Mouse (Mus musculus) hindbrain, embryonic 10.5 days (tissue): ENCODE results near the gene Pank2. TPM values are rescaled to one million over a fixed set of nuclear protein-coding genes. Genes with fewer than 3 reads are reported as not detected.
A peak's percentile ranks its signal among the peaks of the same experiment; 100 is the strongest.
"Not testable (repeated sequence)": the region's sequence is repeated elsewhere in the genome, so short reads cannot be mapped to it uniquely, and the experiment has no call there.

ENCODE experiments used
- DNase-seq: peaks from one replicate; pipeline ENCODE4 v3.0.0-alpha.2; 2017; ENCODE audit warnings: low spot score
- H3K27ac ChIP-seq: fragments of 300-500 bp; sonication (generic); 2 replicates; pipeline ENCODE4 v1.5.1; 2016; ENCODE audit warnings: mild to moderate bottlenecking, moderate library complexity
- H3K27me3 ChIP-seq: fragments of 300-500 bp; sonication (generic); 2 replicates; pipeline ENCODE4 v1.6.1; 2016; ENCODE audit warnings: mild to moderate bottlenecking; ENCODE audit not compliant: poor library complexity, insufficient read depth, severe bottlenecking
- H3K36me3 ChIP-seq: fragments of 300-500 bp; sonication (generic); 2 replicates; pipeline ENCODE4 v1.6.1; 2016; ENCODE audit warnings: mild to moderate bottlenecking, moderate library complexity
- H3K4me1 ChIP-seq: fragments of 300-500 bp; sonication (generic); replicated peaks from 2 replicates; pipeline ENCODE4 v1.6.1; 2016; ENCODE audit warnings: mild to moderate bottlenecking
- H3K4me3 ChIP-seq: fragments of 300-500 bp; sonication (generic); 2 replicates; pipeline ENCODE4 v1.5.1; 2016; ENCODE audit warnings: mild to moderate bottlenecking, moderate library complexity
- H3K9me3 ChIP-seq: fragments of 300-500 bp; sonication (generic); 2 replicates; pipeline ENCODE4 v1.6.1; 2016; ENCODE audit warnings: mild to moderate bottlenecking, moderate library complexity
- WGBS: fragments of 180-500 bp; shearing (Covaris S2); methylation state at CpG from one replicate; pipeline ENCODE4 v1.1.7; 2016; 5-methylcytosine and 5-hydroxymethylcytosine counted together
- polyA plus RNA-seq: library from polyadenylated mRNA; unstranded; fragments of >200 nt; fragmentation: Nextera tagmentation; extraction: Ambion mirVana; gene quantifications from 2 replicates; pipeline ENCODE4 v1.2.1, GENCODE M21; 2016

Gene Pank2
- 44.9 and 46.8 TPM in 2 replicates for polyA plus RNA-seq

GRCm38 (mm10) chr2:131262213-131262672, at the start of gene Pank2:
TSS of gene Pank2 (plus strand) at chr2:131262495.
- WGBS, result under 1% methylated on average over 49 of the region's 49 CpGs
- Histone ChIP-seq H3K27ac (peak within 1 kb of the TSS; percentile 99), H3K4me3 (peak within 1 kb of the TSS; percentile 89), H3K36me3 (0 out of 2 replicates have a peak, but pooled peaks cover 4% of the 10 kb centered on the region), H3K27me3 (no peaks in the 10 kb centered on the region), H3K4me1 (peaks cover 38% of the 10 kb centered on the region), H3K9me3 (no peaks in the 10 kb centered on the region)
- DNase-seq, result peak; percentile 98

GRCm38 (mm10) chr2:131213773-131214172, 48.5 kb upstream of the Pank2 start:
- Histone ChIP-seq H3K27me3 (no peaks in the 10 kb centered on the region), H3K4me1 (peaks cover 28% of the 10 kb centered on the region), H3K27ac (peak overlapping the region; percentile 59; the same call in 1 of the 2 replicates), H3K4me3 (no peak overlapping the region), H3K9me3 (no peaks in the 10 kb centered on the region), H3K36me3 (peaks cover 28% of the 10 kb centered on the region)
- WGBS, result 88% methylated on average over 7 of the region's 7 CpGs
- DNase-seq, result no peak

DNA sequence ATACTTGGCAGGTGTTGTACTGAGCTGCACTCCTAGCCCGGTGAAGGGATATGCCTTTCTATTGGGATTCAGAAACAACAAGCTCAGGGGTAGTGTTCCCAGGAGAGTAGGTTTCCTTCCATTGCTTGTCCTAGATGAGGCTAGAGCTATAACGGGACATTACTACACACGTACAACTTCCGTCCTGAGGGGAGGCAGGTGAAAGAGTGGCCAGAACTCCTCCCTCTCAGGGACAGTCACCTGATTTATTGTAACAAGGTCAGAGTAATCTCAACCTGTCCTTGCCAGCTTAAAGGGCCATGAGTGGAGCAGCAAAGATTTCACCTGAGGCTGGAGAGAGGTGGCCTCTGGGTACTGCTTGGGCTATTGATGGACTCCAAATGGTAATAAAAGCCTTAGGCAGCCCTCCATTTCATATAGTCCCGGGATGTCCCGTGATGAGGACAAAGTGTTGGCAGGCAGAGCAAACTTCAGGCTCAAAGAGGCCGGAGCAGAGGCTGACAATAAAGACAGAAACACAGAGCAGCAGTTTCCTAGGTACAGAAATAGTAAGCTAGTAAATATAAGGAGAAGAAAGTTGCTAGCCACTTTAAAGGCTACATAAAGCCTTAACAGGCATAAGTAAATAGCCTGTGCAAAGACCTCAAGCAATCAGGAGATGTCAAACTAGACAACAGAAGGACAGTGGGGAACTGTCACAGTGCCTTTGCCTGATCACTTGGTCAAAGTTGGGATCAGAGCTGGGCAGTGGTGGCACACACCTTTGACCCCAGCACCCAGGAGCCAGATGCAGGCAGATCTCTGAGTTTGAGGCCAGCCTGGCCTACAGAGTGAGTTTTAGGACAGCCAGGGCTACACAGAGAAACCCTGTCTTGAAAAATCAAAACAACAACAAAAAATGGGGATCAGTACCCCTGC, 46.1 kb upstream of the Pank2 start:
- no peaks in the 10 kb centered on the region for H3K9me3 ChIP-seq
- H3K27ac ChIP-seq, result no peak overlapping the region
- H3K4me3 ChIP-seq, result no peak overlapping the region
- H3K27me3 ChIP-seq, result no peaks in the 10 kb centered on the region
- peaks cover 28% of the 10 kb centered on the region for H3K36me3 ChIP-seq
- peaks cover 9% of the 10 kb centered on the region for H3K4me1 ChIP-seq
- no peak for DNase-seq
- 92% methylated on average over 7 of the region's 7 CpGs for WGBS

GRCm38 (mm10) chr2:131220030-131220429, 42.3 kb upstream of the Pank2 start:
- H3K4me3 ChIP-seq, result no peak overlapping the region
- no peaks in the 10 kb centered on the region for H3K9me3 ChIP-seq
- WGBS, result 81% methylated on average over 4 of the region's 4 CpGs
- peaks cover 4% of the 10 kb centered on the region; the same call in 1 of the 2 replicates for H3K4me1 ChIP-seq
- no peak for DNase-seq
- no peaks in the 10 kb centered on the region for H3K36me3 ChIP-seq
- no peaks in the 10 kb centered on the region for H3K27me3 ChIP-seq
- H3K27ac ChIP-seq, result no peak overlapping the region

GRCm38 (mm10) chr2:131221853-131222515, 40.3 kb upstream of the Pank2 start:
- Histone ChIP-seq H3K36me3 (no peaks in the 10 kb centered on the region), H3K4me3 (no peak overlapping the region), H3K27ac (no peak overlapping the region), H3K4me1 (peaks cover 4% of the 10 kb centered on the region; the same call in 1 of the 2 replicates), H3K27me3 (no peaks in the 10 kb centered on the region), H3K9me3 (no peaks in the 10 kb centered on the region)
- 74% methylated on average over 3 of the region's 3 CpGs for WGBS
- no peak for DNase-seq

DNA sequence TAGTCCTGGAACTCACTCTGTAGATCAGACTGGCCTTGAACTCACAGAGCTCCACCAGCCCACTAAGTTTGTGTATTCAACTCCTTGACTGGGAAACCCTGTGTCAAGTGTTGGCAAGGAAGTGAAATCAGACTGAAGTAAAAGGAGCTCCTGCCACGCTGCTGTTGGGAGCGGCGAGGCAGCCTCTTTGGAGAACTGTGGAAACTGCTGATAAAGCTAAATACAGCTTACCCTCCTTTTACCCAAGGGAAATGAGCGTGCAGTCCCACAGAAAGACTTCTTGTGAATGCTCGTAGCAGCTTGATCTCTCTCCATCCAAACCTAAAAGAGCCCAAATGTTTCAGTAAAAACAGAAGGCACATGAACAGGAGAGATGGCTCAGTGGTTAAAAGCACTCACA, 39.7 kb upstream of the Pank2 start:
- WGBS, result 65% methylated on average over 5 of the region's 5 CpGs
- Histone ChIP-seq H3K27ac (0 out of 2 replicates have a peak overlapping the region, but pooled peaks have one; percentile 29), H3K4me3 (no peak overlapping the region), H3K9me3 (no peaks in the 10 kb centered on the region), H3K27me3 (no peaks in the 10 kb centered on the region), H3K4me1 (peaks cover 4% of the 10 kb centered on the region; the same call in 1 of the 2 replicates), H3K36me3 (no peaks in the 10 kb centered on the region)
- no peak for DNase-seq

DNA sequence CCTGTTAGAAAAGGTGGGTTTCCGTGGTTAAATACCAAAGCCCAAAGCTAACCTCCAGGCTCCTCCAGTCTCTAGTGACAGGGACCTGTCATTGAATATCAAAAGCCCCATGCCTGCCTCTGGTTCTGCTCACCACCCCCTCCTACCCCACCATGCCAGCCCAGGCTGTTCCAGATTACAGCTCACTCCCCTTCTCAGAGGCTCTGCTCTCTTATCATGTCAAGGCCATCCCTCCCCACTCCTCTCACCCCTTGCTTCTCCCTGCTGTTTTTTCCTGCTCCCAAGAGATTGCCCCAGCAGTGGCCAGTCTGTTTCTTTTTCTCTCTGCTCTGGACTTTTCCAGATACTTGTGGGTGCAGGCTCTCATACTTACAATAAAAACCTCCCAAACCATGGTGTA, 38.7 kb upstream of the Pank2 start:
- Histone ChIP-seq H3K27ac (no peak overlapping the region), H3K4me3 (no peak overlapping the region), H3K9me3 (no peaks in the 10 kb centered on the region), H3K36me3 (no peaks in the 10 kb centered on the region), H3K4me1 (peaks cover 4% of the 10 kb centered on the region; the same call in 1 of the 2 replicates), H3K27me3 (no peaks in the 10 kb centered on the region)
- WGBS, result 74% methylated on average over 1 of the region's 1 CpGs
- no peak for DNase-seq

DNA sequence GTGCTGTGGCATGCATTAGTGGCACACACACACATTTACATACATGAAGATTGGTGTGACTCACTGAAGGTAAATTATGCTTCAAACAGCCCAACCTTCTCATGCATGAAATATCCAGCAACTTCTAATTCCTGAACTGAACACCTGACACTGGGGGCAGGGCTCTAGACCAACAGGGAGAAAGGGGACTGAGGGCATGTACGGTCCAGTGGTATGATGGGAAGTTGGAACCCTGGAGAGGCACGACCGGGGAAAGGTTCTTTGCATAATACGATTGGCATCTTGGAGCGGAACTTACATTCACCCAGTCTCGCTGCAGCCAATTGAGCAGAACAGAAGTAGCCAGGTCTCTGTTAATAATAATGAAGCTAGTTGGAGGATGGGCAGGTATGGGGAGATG, 37.1 kb upstream of the Pank2 start:
- no peaks in the 10 kb centered on the region for H3K27me3 ChIP-seq
- no peak for DNase-seq
- H3K4me1 ChIP-seq, result peaks cover 4% of the 10 kb centered on the region; the same call in 1 of the 2 replicates
- WGBS, result 85% methylated on average over 6 of the region's 6 CpGs
- H3K9me3 ChIP-seq, result no peaks in the 10 kb centered on the region
- H3K36me3 ChIP-seq, result no peaks in the 10 kb centered on the region
- H3K4me3 ChIP-seq, result no peak overlapping the region
- H3K27ac ChIP-seq, result no peak overlapping the region

DNA sequence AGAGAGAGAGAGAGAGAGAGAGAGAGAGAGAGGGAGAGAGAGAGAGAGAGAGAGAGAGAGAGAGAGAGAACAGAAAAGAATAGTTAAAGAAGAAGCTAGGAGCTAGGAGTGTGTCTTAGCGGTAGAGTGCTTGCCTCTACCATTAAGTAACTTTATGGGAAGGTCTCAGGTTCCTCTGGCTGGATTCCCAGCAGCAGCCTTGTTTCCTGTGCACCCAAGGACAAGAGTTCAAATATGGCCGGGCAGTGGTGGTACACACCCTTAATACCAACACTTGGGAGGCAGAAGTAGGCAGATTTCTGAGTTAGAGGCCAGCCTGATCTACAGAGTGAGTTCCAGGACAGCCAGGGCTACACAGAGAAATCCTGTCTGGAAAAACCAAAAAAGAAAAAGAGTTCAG, 35.6 kb upstream of the Pank2 start:
- H3K27ac ChIP-seq, H3K27me3 ChIP-seq, H3K36me3 ChIP-seq, H3K4me1 ChIP-seq, H3K9me3 ChIP-seq, H3K4me3 ChIP-seq, DNase-seq: not testable (repeated sequence)
- WGBS, result 89% methylated on average over 2 of the region's 2 CpGs

GRCm38 (mm10) chr2:131227243-131227642, 35.1 kb upstream of the Pank2 start:
- H3K4me3 ChIP-seq, result no peak overlapping the region
- no peak overlapping the region for H3K27ac ChIP-seq
- 91% methylated on average over 3 of the region's 3 CpGs for WGBS

GRCm38 (mm10) chr2:131232558-131232957, 29.7 kb upstream of the Pank2 start:
- Histone ChIP-seq H3K27me3 (no peaks in the 10 kb centered on the region), H3K4me3 (no peak overlapping the region), H3K27ac (no peak overlapping the region), H3K9me3 (no peaks in the 10 kb centered on the region), H3K36me3 (0 out of 2 replicates have a peak, but pooled peaks cover 3% of the 10 kb centered on the region), H3K4me1 (peaks cover 36% of the 10 kb centered on the region)
- WGBS, result 80% methylated on average over 2 of the region's 2 CpGs
- no peak for DNase-seq

More at GRCm38 (mm10) chr2:131227243-131227642, 35.1 kb upstream of the Pank2 start:
- Histone ChIP-seq H3K27me3 (no peaks in the 10 kb centered on the region), H3K36me3 (no peaks in the 10 kb centered on the region), H3K9me3 (no peaks in the 10 kb centered on the region), H3K4me1 (0 out of 2 replicates have a peak, but pooled peaks cover 4% of the 10 kb centered on the region)
- no peak for DNase-seq

DNA sequence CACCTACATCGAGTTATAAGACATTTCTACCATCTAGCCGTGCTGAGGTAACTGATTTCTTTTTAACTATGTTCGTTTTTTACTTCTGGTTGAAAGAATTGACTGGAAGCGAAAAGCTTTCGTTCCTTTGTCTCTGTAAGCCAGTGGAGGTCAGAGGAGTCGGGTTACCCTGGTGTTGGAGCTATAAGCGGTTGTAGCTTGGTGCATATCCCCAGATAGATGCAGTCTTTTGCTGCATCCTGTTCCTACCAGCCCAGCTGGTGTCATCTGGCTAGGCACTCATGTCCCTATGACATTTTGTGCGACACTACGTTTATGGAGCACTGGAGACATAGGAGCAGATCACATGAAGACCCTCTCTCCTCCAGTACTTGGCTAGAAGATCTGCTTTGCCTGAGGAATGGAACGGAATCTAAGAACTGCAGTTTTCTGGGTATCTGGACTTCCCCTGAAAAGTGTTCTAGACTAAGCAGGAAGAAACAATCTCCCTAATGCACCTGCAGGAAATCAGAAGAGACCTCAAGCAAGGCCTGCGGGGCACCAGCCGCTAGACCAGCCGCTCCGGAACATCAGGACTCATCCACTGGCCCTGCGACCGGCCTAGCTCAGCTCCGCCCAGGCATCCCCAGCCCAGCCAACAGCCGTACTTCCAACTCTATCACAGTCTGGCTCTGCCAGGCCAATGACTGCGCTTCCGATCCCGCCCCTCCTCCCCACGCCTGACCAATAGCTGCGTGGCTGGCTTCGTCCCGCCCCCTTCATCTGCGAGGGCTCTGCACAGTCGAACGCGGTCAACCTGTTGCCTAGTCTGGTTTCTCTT, 28.8 kb upstream of the Pank2 start, which contains the start of gene Mavs:
Mavs (plus strand) TSS at position 757 of the 820 bp plus-strand sequence.
- H3K4me1 ChIP-seq, result peaks cover 36% of the 10 kb centered on the region

More for the DNA sequence above, 28.8 kb upstream of the Pank2 start, which contains the start of gene Mavs:
- 10% methylated on average over 29 of the region's 29 CpGs for WGBS
- Histone ChIP-seq H3K4me3 (peak within 1 kb of the TSS; percentile 74), H3K27ac (peak within 1 kb of the TSS; percentile 89), H3K9me3 (no peaks in the 10 kb centered on the region), H3K36me3 (0 out of 2 replicates have a peak, but pooled peaks cover 3% of the 10 kb centered on the region), H3K27me3 (no peaks in the 10 kb centered on the region)
- peak; percentile 96 for DNase-seq
